Mouse (Mus musculus) intestine, postnatal 0 days (tissue): ENCODE measurements around the gene Wdfy2. TPM values are rescaled to one million over a fixed set of nuclear protein-coding genes. Genes with fewer than 3 reads are reported as not detected.

Source experiments
- ATAC-seq: fragments of 200-750 bp; cut with Nextera tagmentation; 2 replicates; pipeline ENCODE4 v1.8.0; 2017; ENCODE audit warnings: mild to moderate bottlenecking, moderate TSS enrichment, moderate library complexity
- H3K27ac ChIP-seq: fragments of 300-500 bp; sonication (generic); 2 replicates; pipeline ENCODE4 v1.5.1; 2014; ENCODE audit warnings: mild to moderate bottlenecking, low read depth, low read length, moderate library complexity
- H3K27me3 ChIP-seq: fragments of 300-500 bp; sonication (generic); replicated peaks from 2 replicates; pipeline ENCODE4 v1.6.1; 2014; ENCODE audit warnings: low read length, mixed read lengths; ENCODE audit not compliant: control insufficient read depth, insufficient read depth
- H3K36me3 ChIP-seq: fragments of 300-500 bp; sonication (generic); 2 replicates; pipeline ENCODE4 v1.6.1; 2014; ENCODE audit warnings: mild to moderate bottlenecking, moderate library complexity; ENCODE audit not compliant: control insufficient read depth, insufficient read depth
- H3K4me1 ChIP-seq: fragments of 300-500 bp; sonication (generic); replicated peaks from 2 replicates; pipeline ENCODE4 v1.6.1; 2014; ENCODE audit warnings: antibody characterized with exemption, low read length, mixed read lengths; ENCODE audit not compliant: control insufficient read depth, insufficient read depth
- H3K4me2 ChIP-seq: fragments of 300-500 bp; sonication (generic); replicated peaks from 2 replicates; pipeline ENCODE4 v1.6.1; 2014; ENCODE audit warnings: low read depth, mild to moderate bottlenecking, moderate library complexity
- H3K4me3 ChIP-seq: fragments of 300-500 bp; sonication (generic); 2 replicates; pipeline ENCODE4 v1.5.1; 2014; ENCODE audit warnings: low read depth, low read length
- H3K9ac ChIP-seq: fragments of 300-500 bp; sonication (generic); 2 replicates; pipeline ENCODE4 v1.6.1; 2014; ENCODE audit warnings: mild to moderate bottlenecking, low read depth, low read length
- H3K9me3 ChIP-seq: fragments of 300-500 bp; sonication (generic); 2 replicates; pipeline ENCODE4 v1.6.1; 2016; ENCODE audit warnings: mixed run types; ENCODE audit not compliant: control insufficient read depth
- CTCF ChIP-seq: sonication (generic); IDR thresholded peaks from 2 replicates; pipeline ENCODE4 v1.5.1; 2016; ENCODE audit warnings: low read depth, mild to moderate bottlenecking, control low read depth, antibody characterized with exemption, moderate library complexity
- WGBS: fragments of 180-500 bp; shearing (Covaris S2); extraction: QIAGEN DNeasy Blood & Tissue Kit; methylation state at CpG from one replicate; pipeline ENCODE4 v1.1.7; 2014; 5-methylcytosine and 5-hydroxymethylcytosine counted together
- polyA plus RNA-seq: library from polyadenylated mRNA; unstranded; fragments of >200 nt; fragmentation: Nextera tagmentation; extraction: Ambion mirVana; gene quantifications from 2 replicates; pipeline ENCODE4 v1.2.1, GENCODE M21; 2015

Gene Wdfy2
- polyA plus RNA-seq, 1 experiment from 2014 or later = 1.4 TPM

- H3K4me3 ChIP-seq = no peak overlapping the region
These were observed 4.2 kb downstream of the Wdfy2 start for GRCm38 (mm10) chr14:62841726-62842125.

DNA sequence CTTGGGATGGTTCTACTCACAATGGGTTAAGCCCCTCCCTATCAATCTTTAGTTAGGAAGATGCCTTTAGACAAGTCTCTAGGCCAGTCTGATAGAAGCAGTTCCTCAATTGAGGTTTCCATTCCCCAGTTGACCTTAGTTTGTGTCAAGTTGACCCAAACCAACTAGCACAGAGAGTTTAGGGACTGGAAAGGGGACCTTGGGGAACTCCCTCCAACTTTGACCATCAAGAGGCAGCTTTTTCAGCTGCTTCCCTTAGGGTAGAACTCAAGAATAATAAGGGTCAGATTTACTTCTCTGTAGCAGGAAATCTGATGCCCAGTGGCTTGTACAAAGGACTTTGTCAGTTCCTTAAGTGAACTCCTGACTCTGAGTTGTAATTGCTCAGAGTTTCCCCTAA is 5.0 kb downstream of the Wdfy2 start:
- H3K9me3 ChIP-seq = no peaks in the 10 kb centered on the region
- no peak overlapping the region for H3K9ac ChIP-seq
- H3K4me3 ChIP-seq = no peak overlapping the region
- 0 out of 2 replicates have a peak, but pooled peaks cover 5% of the 10 kb centered on the region for H3K4me1 ChIP-seq
- no peak for ATAC-seq
- no peak overlapping the region for H3K4me2 ChIP-seq
- no peak overlapping the region for H3K27ac ChIP-seq
- H3K27me3 ChIP-seq = no peaks in the 10 kb centered on the region
- no peak for TF ChIP-seq CTCF
- no peaks in the 10 kb centered on the region for H3K36me3 ChIP-seq

More at GRCm38 (mm10) chr14:62841726-62842125, 4.2 kb downstream of the Wdfy2 start:
- Histone ChIP-seq H3K9ac (no peak overlapping the region), H3K27me3 (no peaks in the 10 kb centered on the region), H3K27ac (no peak overlapping the region), H3K4me1 (0 out of 2 replicates have a peak, but pooled peaks cover 5% of the 10 kb centered on the region), H3K36me3 (no peaks in the 10 kb centered on the region), H3K9me3 (no peaks in the 10 kb centered on the region), H3K4me2 (no peak overlapping the region)
- no peak for TF ChIP-seq CTCF
- ATAC-seq = no peak

DNA sequence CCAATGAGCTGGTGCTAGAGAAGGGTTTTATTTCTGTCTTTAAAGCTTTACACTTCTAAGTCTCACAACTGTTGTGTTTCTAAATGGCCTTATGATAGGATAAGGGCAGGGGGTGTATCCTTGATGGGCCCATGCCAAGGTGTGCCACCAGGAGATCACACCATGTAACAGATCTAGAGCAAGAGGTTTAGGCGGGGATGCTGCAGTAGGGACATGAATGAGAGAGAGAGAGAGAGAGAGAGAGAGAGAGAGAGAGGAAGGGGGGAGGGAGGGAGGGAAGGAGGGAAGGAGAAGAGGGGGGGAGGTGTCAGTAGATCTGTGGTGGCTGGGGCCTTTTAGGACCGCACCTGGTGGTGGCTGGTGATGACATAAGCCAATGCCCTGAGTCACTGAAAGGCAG is 5.5 kb downstream of the Wdfy2 start:
- ATAC-seq = no peak

DNA sequence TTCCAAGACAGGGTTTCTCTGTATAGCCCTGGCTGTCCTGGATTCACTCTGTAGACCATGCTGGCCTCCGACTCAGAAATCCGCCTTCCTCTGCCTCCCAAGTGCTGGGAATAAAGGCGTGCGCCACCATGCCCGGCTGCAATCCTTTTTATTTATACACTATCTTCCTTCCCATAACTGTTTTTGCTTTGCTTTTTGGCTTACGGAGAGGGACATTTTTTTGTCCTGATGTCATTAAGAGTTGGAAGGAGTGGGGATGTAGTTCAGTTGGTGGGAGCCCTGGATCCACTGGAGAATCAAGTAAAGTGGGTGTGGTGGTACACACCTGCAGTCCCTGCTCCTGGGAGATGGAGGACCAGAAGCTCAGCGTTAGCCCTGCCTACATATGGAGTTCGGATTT is 6.7 kb downstream of the Wdfy2 start:
- WGBS = 71% methylated on average over 8 of the region's 8 CpGs

More for the DNA sequence above, 5.5 kb downstream of the Wdfy2 start:
- Histone ChIP-seq H3K27ac (no peak overlapping the region), H3K9ac (no peak overlapping the region), H3K4me2 (no peak overlapping the region), H3K4me3 (no peak overlapping the region), H3K9me3 (no peaks in the 10 kb centered on the region), H3K36me3 (no peaks in the 10 kb centered on the region), H3K4me1 (0 out of 2 replicates have a peak, but pooled peaks cover 5% of the 10 kb centered on the region), H3K27me3 (no peaks in the 10 kb centered on the region)
- WGBS = 64% methylated on average over 2 of the region's 2 CpGs
- TF ChIP-seq CTCF = no peak

GRCm38 (mm10) chr14:62845011-62845840 is 7.7 kb downstream of the Wdfy2 start:
- H3K4me2 ChIP-seq = no peak overlapping the region
- no peak for TF ChIP-seq CTCF
- ATAC-seq = no peak
- WGBS = 62% methylated on average over 8 of the region's 8 CpGs
- no peaks in the 10 kb centered on the region; the same call in 1 of the 2 replicates for H3K36me3 ChIP-seq
- no peak overlapping the region for H3K4me3 ChIP-seq
- H3K9me3 ChIP-seq = no peaks in the 10 kb centered on the region
- no peak overlapping the region for H3K27ac ChIP-seq
- H3K4me1 ChIP-seq = 0 out of 2 replicates have a peak, but pooled peaks cover 5% of the 10 kb centered on the region
- no peak overlapping the region for H3K9ac ChIP-seq
- no peaks in the 10 kb centered on the region for H3K27me3 ChIP-seq

More for the DNA sequence above, 6.7 kb downstream of the Wdfy2 start:
- Histone ChIP-seq H3K27me3 (no peaks in the 10 kb centered on the region), H3K9ac (no peak overlapping the region), H3K27ac (no peak overlapping the region), H3K36me3 (no peaks in the 10 kb centered on the region), H3K9me3 (no peaks in the 10 kb centered on the region), H3K4me2 (no peak overlapping the region), H3K4me1 (0 out of 2 replicates have a peak, but pooled peaks cover 5% of the 10 kb centered on the region), H3K4me3 (no peak overlapping the region)
- TF ChIP-seq CTCF = no peak
- ATAC-seq = no peak

- 55% methylated on average over 6 of the region's 6 CpGs for WGBS
- no peak overlapping the region for H3K4me2 ChIP-seq
- no peak overlapping the region for H3K27ac ChIP-seq
- H3K9ac ChIP-seq = no peak overlapping the region
- no peak for ATAC-seq
- H3K36me3 ChIP-seq = no peaks in the 10 kb centered on the region; the same call in 1 of the 2 replicates
- no peaks in the 10 kb centered on the region for H3K27me3 ChIP-seq
- TF ChIP-seq CTCF = no peak
- no peaks in the 10 kb centered on the region for H3K9me3 ChIP-seq
- H3K4me3 ChIP-seq = no peak overlapping the region
- H3K4me1 ChIP-seq = no peaks in the 10 kb centered on the region
These were observed 13.5 kb downstream of the Wdfy2 start for GRCm38 (mm10) chr14:62850980-62851379.
